Mouse (Mus musculus): ENCODE data around the gene B4galnt3.
A peak's percentile ranks its signal among the peaks of the same experiment; 100 is the strongest.

The B4galnt3 gene

GRCm38 (mm10) chr6:120216702-120217101 is 77.7 kb downstream of the B4galnt3 start:
- no peak for DNase-seq

- DNase-seq, result no peak
Observed at GRCm38 (mm10) chr6:120211536-120211935, 82.8 kb downstream of the B4galnt3 start.

GRCm38 (mm10) chr6:120206586-120206985 is 87.8 kb downstream of the B4galnt3 start:
- DNase-seq, result no peak

GRCm38 (mm10) chr6:120202406-120202805 is 92.0 kb downstream of the B4galnt3 start:
- no peak for DNase-seq

GRCm38 (mm10) chr6:120201956-120202355 is 92.4 kb downstream of the B4galnt3 start:
- no peak for DNase-seq

- no peak for DNase-seq
Observed at GRCm38 (mm10) chr6:120199638-120200394, 94.5 kb downstream of the B4galnt3 start.

GRCm38 (mm10) chr6:120197964-120198363 is 96.4 kb downstream of the B4galnt3 start:
- peak; percentile 48 to 84 for DNase-seq

GRCm38 (mm10) chr6:120196837-120197236 is 97.5 kb downstream of the B4galnt3 start:
- peak in 1 of 2 experiments; percentile 33 for DNase-seq

- DNase-seq, result no peak
Observed at GRCm38 (mm10) chr6:120194963-120195362, 99.4 kb downstream of the B4galnt3 start.

- DNase-seq, result no peak
Observed at GRCm38 (mm10) chr6:120194305-120194704, 100.1 kb downstream of the B4galnt3 start.

GRCm38 (mm10) chr6:120193793-120194192 is 100.6 kb downstream of the B4galnt3 start:
- DNase-seq, result no peak

GRCm38 (mm10) chr6:120193174-120193573 is 101.2 kb downstream of the B4galnt3 start:
- peak; percentile 71 to 86 for DNase-seq

- DNase-seq, result no peak
Observed at GRCm38 (mm10) chr6:120192211-120192870, 102.0 kb downstream of the B4galnt3 start.

GRCm38 (mm10) chr6:120191396-120192170 is 102.8 kb downstream of the B4galnt3 start:
- DNase-seq, result no peak

GRCm38 (mm10) chr6:120190912-120191311 is 103.4 kb downstream of the B4galnt3 start:
- no peak for DNase-seq

GRCm38 (mm10) chr6:120190365-120190764 is 104.0 kb downstream of the B4galnt3 start:
- DNase-seq, result no peak

GRCm38 (mm10) chr6:120189287-120189686 is 105.1 kb downstream of the B4galnt3 start:
- no peak for DNase-seq

- peak; percentile 46 for DNase-seq
Observed at GRCm38 (mm10) chr6:120188376-120189235, 105.8 kb downstream of the B4galnt3 start.

GRCm38 (mm10) chr6:120187587-120188176 is 106.7 kb downstream of the B4galnt3 start:
- DNase-seq, result peak; percentile 73 to 77

- DNase-seq, result no peak
Observed at GRCm38 (mm10) chr6:120186594-120186993, 107.8 kb downstream of the B4galnt3 start.

GRCm38 (mm10) chr6:120185756-120186155 is 108.6 kb downstream of the B4galnt3 start:
- DNase-seq, result no peak

Data from spleen, adult 18-20 months (tissue).